Mouse (Mus musculus) embryonic fibroblast, embryonic 13.5 days (primary cell): ENCODE data around the gene Ltbp1. TPM values are rescaled to one million over a fixed set of nuclear protein-coding genes. Genes with fewer than 3 reads are reported as not detected.

Source experiments
- H3K27ac ChIP-seq: 2 replicates; pipeline ENCODE4 v1.5.1; 2012; ENCODE audit warnings: low read length, control low read depth, inconsistent platforms; ENCODE audit not compliant: insufficient read depth
- H3K4me1 ChIP-seq: 2 replicates; pipeline ENCODE4 v1.6.1; 2011; ENCODE audit warnings: low read length; ENCODE audit not compliant: control insufficient read depth, insufficient read depth
- H3K4me3 ChIP-seq: 2 replicates; pipeline ENCODE4 v1.5.1; 2011; ENCODE audit warnings: mild to moderate bottlenecking, control low read depth, low read length; ENCODE audit not compliant: insufficient read depth
- CTCF ChIP-seq: IDR thresholded peaks from 2 replicates; pipeline ENCODE4 v1.5.1; 2011; ENCODE audit warnings: mild to moderate bottlenecking, control low read depth, low read length, moderate library complexity, borderline replicate concordance; ENCODE audit not compliant: insufficient read depth
- POLR2A ChIP-seq: IDR thresholded peaks from 2 replicates; pipeline ENCODE4 v1.6.1; 2011; ENCODE audit warnings: low read depth, mild to moderate bottlenecking, control low read depth, low read length, moderate library complexity
- polyA plus RNA-seq: library from polyadenylated mRNA; stranded (reverse); fragments of >200 nt; gene quantifications from 2 replicates; pipeline ENCODE4 v1.2.4, GENCODE M21; 2011; ENCODE audit warnings: low read depth; ENCODE audit not compliant: missing spikeins, insufficient read length

Ltbp1 gene
- polyA plus RNA-seq, 1 experiment = 152 TPM

GRCm38 (mm10) chr17:75180301-75180700 is 174.9 kb downstream of the Ltbp1 start:
- Histone ChIP-seq H3K27ac (peak overlapping the region; percentile 78), H3K4me3 (peak overlapping the region; percentile 50), H3K4me1 (peaks cover 13% of the 10 kb centered on the region)
- TF ChIP-seq POLR2A (no peak; the same call in none of the 2 replicates), CTCF (no peak)

GRCm38 (mm10) chr17:75180956-75181588 is 175.7 kb downstream of the Ltbp1 start:
- peak overlapping the region; percentile 64 for H3K4me3 ChIP-seq
- H3K27ac ChIP-seq = peak overlapping the region; percentile 38; the same call in 1 of the 2 replicates
- H3K4me1 ChIP-seq = peaks cover 13% of the 10 kb centered on the region
- TF ChIP-seq CTCF (no peak), POLR2A (no peak)

- H3K4me3 ChIP-seq = peak overlapping the region; percentile 9; the same call in 1 of the 2 replicates
- TF ChIP-seq POLR2A = no peak
- TF ChIP-seq CTCF = no peak
- peaks cover 13% of the 10 kb centered on the region for H3K4me1 ChIP-seq
- H3K27ac ChIP-seq = no peak overlapping the region
These were observed 177.1 kb downstream of the Ltbp1 start for GRCm38 (mm10) chr17:75182319-75183001.

GRCm38 (mm10) chr17:75186732-75187509 is 181.6 kb downstream of the Ltbp1 start:
- no peak overlapping the region for H3K27ac ChIP-seq
- no peak overlapping the region for H3K4me3 ChIP-seq
- H3K4me1 ChIP-seq = peaks cover 7% of the 10 kb centered on the region
- TF ChIP-seq POLR2A (no peak), CTCF (no peak)

- Histone ChIP-seq H3K27ac (no peak overlapping the region), H3K4me1 (peaks cover 7% of the 10 kb centered on the region), H3K4me3 (no peak overlapping the region)
- TF ChIP-seq CTCF = no peak
- no peak for TF ChIP-seq POLR2A
These were observed 191.6 kb downstream of the Ltbp1 start for GRCm38 (mm10) chr17:75196952-75197351.

- TF ChIP-seq POLR2A (no peak), CTCF (no peak)
- H3K4me1 ChIP-seq = peaks cover 7% of the 10 kb centered on the region
- no peak overlapping the region for H3K4me3 ChIP-seq
- H3K27ac ChIP-seq = peak overlapping the region; percentile 48; the same call in 1 of the 2 replicates
These were observed 193.4 kb downstream of the Ltbp1 start for GRCm38 (mm10) chr17:75198767-75199166.

- Histone ChIP-seq H3K4me3 (no peak overlapping the region), H3K4me1 (peaks cover 7% of the 10 kb centered on the region), H3K27ac (peak overlapping the region; percentile 48)
- TF ChIP-seq POLR2A (no peak), CTCF (no peak)
These were observed 194.3 kb downstream of the Ltbp1 start for GRCm38 (mm10) chr17:75199694-75200093.

GRCm38 (mm10) chr17:75202314-75202713 is 196.9 kb downstream of the Ltbp1 start:
- no peak overlapping the region for H3K4me3 ChIP-seq
- TF ChIP-seq POLR2A (no peak), CTCF (no peak)
- H3K4me1 ChIP-seq = peaks cover 8% of the 10 kb centered on the region
- H3K27ac ChIP-seq = no peak overlapping the region

- Histone ChIP-seq H3K27ac (no peak overlapping the region), H3K4me1 (peaks cover 7% of the 10 kb centered on the region), H3K4me3 (no peak overlapping the region)
- TF ChIP-seq POLR2A (no peak), CTCF (no peak)
These were observed 198.7 kb downstream of the Ltbp1 start for GRCm38 (mm10) chr17:75204065-75204464.
